Mouse (Mus musculus) T-helper 1 cell (primary cell): Measurements from ENCODE around the gene Fam229b.

Experiments
- in situ Hi-C: fragments of 300-600 bp; cut with MboI, MseI; formaldehyde crosslinking; loops from one replicate; pipeline ENCODE4 v1.15.1; 2025; ENCODE audit warnings: high pct_unique_total_duplicates

Fam229b gene

DNA sequence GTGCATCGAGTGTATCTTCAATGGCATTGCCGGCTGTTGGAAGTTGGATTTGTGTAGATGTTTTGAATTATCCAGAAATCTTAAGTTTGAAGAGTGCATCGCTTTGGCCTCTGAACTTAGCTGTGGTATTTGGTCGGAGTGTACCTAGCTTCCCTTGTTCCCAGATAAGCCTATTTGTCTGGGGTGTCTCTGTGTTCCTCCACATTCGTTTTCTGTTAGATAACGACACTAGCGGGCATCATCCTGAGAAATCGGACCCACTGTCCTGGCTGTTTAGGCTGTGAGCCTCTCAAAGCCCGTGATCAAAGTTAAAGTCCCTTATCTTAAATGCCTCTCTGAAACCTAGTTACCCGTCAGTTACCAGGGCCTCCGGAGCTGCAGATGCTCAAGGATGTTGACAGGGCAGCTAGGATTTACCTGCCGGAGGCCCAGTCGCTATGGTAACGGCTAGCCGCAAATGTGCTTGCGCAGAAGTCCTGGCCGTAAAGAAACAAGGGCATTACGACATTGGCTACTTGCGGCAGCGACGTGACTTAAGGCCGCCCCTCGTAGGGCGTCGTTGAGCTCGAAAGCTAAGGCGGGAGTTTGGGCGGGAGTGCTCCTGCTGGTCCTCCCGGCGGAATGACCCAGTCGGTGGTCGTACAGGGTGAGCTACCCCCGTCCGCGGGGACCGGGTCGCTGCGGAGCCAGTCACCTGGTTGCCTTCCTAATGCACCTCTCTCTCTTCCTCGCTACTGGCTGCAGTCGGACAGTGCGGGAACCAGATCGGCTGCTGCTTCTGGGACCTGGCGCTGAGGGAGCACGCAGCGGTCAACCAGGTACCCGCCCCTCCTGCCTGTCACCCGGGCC is at the start of gene Fam229b, which contains the start of gene Tube1:
Gene Fam229b, minus strand, starts transcription at position 453 of the 849 bp plus-strand sequence.
Gene Tube1, plus strand, starts transcription at position 515 of the 849 bp plus-strand sequence.
- in situ Hi-C loops = no loop called here

DNA sequence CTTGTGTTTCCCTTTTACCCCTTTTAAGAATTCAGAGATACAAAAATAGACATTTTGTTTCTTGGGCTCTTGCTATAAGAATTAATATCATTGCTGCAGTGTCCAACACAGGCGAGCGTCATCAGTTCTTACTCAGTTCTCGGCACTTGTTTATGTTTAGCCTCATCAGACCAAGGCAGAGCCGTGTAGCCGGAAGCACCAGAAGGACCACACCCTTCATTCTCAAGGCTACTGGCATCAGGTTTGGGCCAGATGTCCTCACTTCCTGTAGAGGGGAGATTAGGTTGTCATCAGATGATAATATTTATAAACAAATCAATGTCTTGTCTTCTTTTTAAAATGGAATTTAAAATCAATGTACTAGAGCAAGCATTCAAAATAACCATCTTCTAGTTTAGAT is 43.3 kb upstream of the Fam229b start:
- in situ Hi-C loops = no loop called here

DNA sequence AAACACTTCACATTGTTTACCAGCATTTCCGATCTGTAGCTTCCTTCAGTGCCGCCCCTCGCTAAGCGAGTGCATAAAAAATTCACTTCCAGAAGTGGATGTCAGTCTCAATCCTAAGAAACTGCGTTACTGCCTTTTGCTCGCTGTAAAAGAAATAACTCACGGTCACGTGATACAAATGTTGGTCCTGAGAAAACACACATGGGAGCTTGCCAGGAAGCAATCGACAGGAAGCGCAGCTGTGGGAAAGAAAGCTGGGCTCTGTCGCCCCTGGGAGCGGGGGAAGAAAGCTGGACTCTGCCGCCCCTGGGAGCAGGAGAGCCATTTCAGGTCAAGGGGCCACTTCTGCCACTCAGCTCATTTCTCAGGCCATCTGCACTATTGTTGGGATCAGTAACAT is 39.4 kb upstream of the Fam229b start:
- in situ Hi-C loops = no loop called here

GRCm38 (mm10) chr10:39172540-39172931 is 38.8 kb upstream of the Fam229b start:
- in situ Hi-C loops = no loop called here

GRCm38 (mm10) chr10:39171603-39172539 is 38.2 kb upstream of the Fam229b start:
- in situ Hi-C loops = no loop called here

GRCm38 (mm10) chr10:39171134-39171533 is 37.4 kb upstream of the Fam229b start:
- in situ Hi-C loops = no loop called here

DNA sequence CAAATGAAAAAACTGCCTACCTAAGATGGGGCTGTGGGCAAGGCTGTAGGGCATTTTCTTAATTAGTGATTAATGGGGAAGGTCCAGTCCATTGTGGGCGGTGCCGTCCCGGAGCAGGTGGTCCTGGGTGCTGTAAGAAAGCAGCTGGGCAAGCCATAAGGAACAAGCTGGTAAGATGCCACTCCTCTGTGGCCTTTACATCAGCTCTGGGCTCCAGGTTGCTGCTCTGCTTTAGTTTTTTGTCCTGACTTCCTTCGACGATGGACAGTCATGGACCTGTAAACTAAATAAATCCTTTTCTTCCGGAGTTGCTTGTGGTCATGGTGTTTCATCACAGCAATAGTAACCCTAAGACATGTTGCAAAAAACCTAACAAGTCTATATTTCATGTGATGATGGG is 37.0 kb upstream of the Fam229b start:
- in situ Hi-C loops = no loop called here

DNA sequence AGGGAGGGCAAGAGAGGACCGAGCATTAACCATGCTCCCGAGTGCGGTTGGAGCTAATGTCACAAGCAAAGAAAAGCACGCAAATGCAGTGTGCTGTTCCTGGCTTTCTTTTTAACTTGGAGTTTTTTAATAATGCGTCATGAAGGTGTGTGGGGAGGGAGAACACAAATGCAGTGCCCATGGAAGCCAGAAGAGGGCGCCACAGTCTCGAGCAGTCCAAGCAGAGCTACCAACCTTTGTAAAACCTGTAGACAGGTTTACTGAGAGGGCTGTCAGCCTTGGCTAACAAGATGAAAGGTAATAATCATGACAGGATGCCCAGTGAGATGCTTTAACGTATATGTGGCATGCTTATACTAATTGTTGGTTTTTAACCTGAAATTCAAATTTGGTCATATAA is 36.5 kb upstream of the Fam229b start:
- in situ Hi-C loops = no loop called here

DNA sequence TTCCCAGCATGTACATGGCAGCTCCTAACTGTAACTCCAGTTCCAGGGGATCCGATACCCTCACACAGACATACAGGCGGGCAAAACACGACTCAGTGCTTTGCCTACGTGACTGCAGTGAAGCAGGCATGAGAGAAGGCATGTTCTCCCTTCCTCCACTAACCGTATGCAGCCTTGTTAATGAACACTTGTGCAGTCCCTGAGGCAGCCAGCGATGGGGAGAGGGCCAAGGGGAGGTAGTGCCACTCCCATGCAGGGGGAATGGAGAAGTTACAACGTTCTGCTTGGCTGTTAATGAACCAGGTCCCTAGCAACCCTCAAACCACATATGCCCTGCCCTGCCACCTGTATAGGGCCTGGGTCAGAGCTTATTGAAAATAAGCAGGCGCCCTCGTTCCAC is 35.9 kb upstream of the Fam229b start:
- in situ Hi-C loops = loop anchor here (5.0 to 10.0 kb wide), 2 partner anchors 353 to 715 kb away; no protein-coding TSS in a partner anchor

- in situ Hi-C loops = loop anchor here (5.0 to 10.0 kb wide), 2 partner anchors 355 to 717 kb away; no protein-coding TSS in a partner anchor
These were observed 33.9 kb upstream of the Fam229b start for GRCm38 (mm10) chr10:39167611-39168010.

GRCm38 (mm10) chr10:39165632-39166115 is 32.0 kb upstream of the Fam229b start:
- in situ Hi-C loops = loop anchor here (5.0 to 10.0 kb wide), 2 partner anchors 357 to 719 kb away; no protein-coding TSS in a partner anchor

DNA sequence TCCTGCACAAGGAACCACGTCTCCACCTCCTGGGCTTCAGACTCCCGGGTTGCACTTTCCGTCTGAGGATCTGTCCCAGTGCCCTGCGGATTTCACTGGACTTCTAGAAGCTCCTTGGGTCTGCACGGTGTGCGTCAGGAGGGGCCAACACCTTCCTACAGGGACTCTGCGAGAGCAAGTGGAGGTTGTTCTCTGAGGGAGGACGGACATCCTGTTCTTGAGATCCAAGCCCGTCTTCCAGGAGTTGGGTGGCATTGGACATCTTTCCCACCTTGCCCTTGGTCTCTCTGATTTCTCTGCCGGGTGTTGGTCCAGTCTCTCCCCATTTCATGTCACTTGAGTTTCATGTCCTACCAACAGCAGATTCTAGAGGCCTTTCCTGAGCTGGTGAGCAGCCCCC is 30.0 kb upstream of the Fam229b start, which contains the start of gene Ccn6:
Gene Ccn6, minus strand, starts transcription at position 101 of the 400 bp plus-strand sequence.
- in situ Hi-C loops = loop anchor here (10.0 kb wide), 1 partner anchor 721 kb away; no protein-coding TSS in a partner anchor

DNA sequence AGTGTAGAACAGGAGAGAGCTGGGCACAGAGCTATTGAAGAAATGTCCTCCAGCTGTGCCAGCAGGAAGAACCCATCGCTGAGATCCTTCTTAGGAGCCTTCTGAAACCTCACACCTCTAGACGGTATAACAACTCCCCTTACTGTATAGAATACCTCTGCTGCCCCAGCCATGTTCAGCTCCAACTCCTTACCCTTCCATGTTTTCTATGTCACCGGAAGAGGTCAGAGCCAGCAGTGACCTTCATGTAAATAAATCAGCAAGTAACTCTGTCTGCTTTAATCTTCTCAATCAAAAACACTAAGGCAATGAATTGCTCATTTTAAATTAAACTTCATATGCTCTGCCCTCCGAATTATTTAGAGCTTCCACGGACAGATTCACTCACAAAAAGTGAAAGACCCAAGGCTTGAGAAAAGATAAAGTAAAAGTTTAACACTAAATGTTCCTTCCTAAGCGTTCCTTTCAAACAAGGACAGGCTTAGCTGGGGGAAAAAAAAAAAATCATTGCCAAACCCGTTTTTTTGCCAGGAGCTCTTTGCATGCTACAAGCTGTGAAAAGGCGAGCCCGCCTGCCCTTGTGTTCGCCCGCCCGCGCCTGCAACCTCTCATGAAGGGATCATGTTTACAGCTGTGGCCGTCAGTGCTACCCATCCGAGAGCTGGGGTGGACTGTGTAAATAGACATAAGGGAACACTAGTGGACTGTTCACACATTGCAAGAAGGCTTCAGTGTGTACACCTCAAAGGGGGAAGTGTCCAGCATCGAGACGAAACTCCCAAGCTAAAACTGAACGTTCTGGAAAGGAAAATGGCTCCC is 29.2 kb upstream of the Fam229b start:
- in situ Hi-C loops = loop anchor here (10.0 kb wide), 1 partner anchor 722 kb away; no protein-coding TSS in a partner anchor

GRCm38 (mm10) chr10:39161406-39161805 is 27.7 kb upstream of the Fam229b start:
- in situ Hi-C loops = loop anchor here (10.0 kb wide), 1 partner anchor 723 kb away; no protein-coding TSS in a partner anchor

DNA sequence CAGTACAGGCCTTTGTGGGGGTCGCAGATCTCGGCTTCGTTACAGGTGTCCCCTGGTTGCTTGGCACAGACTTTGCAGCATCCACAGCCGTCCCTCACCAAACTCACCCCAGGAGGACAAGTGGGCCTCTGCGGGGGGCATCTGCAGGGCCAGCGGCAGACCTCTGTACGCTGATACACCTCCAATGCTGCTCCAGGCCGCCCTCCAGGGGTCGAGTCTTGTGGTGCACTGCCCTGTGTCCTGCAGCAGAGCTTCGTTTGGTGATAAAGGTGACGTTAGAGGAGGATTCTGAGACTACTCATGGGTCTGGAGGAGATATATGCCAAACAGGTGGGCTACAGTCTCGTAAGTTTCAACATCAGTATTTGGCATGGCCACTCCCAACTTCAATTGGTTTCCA is 24.6 kb upstream of the Fam229b start:
- in situ Hi-C loops = no loop called here

DNA sequence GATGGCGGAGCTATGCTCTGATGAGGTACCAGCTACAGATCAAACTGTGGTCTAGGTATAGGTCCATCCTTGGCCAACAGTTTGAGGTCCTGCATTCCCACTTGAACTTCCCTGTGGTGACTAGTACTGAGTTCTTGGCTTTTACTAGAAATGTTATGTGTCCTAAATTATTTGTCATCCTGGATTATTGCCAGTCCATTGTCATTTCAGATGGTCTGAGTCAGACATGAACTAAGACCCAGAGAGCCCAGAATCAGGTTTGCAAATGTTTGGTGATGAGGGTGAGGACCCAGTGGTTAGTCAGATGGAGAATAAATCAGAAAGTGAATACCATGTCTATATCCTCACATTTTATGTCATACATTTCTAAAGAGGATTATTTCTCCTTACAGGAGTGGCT is 23.6 kb upstream of the Fam229b start:
- in situ Hi-C loops = no loop called here

- in situ Hi-C loops = no loop called here
These were observed 23.0 kb upstream of the Fam229b start for GRCm38 (mm10) chr10:39156719-39157118.

GRCm38 (mm10) chr10:39142216-39142615 is 8.5 kb upstream of the Fam229b start:
- in situ Hi-C loops = no loop called here

DNA sequence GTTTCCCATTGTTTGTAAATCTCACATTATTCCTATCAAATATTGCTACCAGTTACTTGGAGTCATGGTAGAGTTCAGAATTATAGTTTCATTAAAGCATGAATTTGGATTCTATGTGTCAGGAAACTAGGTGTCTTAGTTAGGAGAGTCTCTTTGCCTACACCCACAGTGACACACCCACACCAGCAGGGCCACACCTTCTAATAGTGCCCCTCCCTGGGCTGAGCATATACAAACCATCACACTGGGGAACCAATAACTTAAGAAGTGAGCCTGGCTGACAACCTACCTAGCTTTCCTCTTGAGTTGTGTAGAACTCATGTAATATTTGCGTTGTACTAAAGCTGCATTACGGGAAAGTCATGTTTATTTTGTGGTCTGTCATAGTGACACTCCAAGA is 7.7 kb upstream of the Fam229b start:
- in situ Hi-C loops = no loop called here

DNA sequence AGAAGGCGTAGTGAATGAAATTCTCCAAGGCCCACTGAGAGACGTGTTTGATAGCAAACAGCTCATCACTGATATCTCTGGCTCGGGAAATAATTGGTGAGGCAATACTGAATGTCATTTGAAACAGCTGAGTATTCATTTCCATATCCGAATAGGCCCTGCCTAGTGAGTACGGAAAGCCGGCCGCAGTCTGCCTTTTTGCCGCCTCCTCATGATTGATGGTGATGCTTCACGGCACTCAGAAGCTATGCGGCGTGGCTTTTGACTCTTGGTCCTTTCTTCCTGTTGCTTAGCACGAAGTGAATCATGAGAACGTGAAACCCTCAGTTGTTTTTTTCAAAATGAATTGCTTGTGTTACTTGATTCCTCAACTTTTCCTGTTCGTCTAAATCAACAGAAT is 7.1 kb upstream of the Fam229b start:
- in situ Hi-C loops = no loop called here

DNA sequence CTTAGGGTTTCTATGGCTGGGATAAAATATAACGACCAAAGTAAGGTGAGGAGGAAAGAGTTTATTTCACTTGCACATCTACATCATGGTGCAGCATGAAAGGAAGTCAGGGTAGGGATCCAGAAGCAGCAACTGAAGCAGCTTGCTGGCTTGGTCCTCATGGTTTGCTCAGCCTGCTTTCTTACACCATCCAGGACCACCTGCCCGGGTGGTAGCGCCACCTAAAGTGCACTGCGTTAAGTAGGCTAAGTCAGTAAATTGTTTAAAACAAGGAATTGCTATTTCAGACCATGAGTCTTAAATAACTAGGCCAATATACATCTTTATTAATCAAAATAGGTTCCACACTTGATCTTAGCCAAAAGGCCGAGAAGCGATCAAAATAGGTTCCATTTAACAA is 5.0 kb upstream of the Fam229b start:
- in situ Hi-C loops = no loop called here
